Mouse (Mus musculus) embryonic stem cell, embryonic (primary cell): Measurements from ENCODE around the gene Det1.

Experiments used
- CTCF ChIA-PET, 4 experiments: fragments of 300-600 bp in 2 of 4; fragments of 350-600 bp in 2 of 4; sonication (Branson Sonifier 250); formaldehyde crosslinking; loops; one replicate each; lab custom pipeline; 2022; ENCODE audit warnings: inconsistent platforms in 2 of 4; lab: Charles Lee
- POLR2A ChIA-PET, 4 experiments: fragments of 300-600 bp in 2 of 4; fragments of 350-600 bp in 2 of 4; sonication (Branson Sonifier 250); formaldehyde crosslinking; loops; one replicate each; lab custom pipeline; 2022; ENCODE audit warnings: antibody characterized with exemption in 4 of 4, inconsistent platforms in 1 of 4; lab: Charles Lee

The Det1 gene

GRCm38 (mm10) chr7:78846737-78847434 is at the start of gene Det1:
Gene Det1, minus strand, starts transcription at chr7:78847263.
- POLR2A ChIA-PET: interaction anchor here (0.5 to 3.8 kb wide), 23 partner anchors 8 to 72 kb away, joined by 3 to 18 read pairs (median 4); partner anchors contain the start of genes Aen (in 3 of the 4), Mrpl46 (in 2 of the 4) and Mrps11 (in 2 of the 4)
- CTCF ChIA-PET: interaction anchor here (0.5 to 2.6 kb wide), 16 partner anchors 20 to 755 kb away, joined by 3 to 9 read pairs (median 4); partner anchors contain the start of gene Aen (in 2 of the 4)

GRCm38 (mm10) chr7:78895653-78896333 is 48.7 kb upstream of the Det1 start, which contains the start of gene Aen:
Gene Aen, plus strand, starts transcription at chr7:78895854.
- ChIA-PET POLR2A (interaction anchor here (0.6 to 7.2 kb wide), 69 partner anchors 9 to 1602 kb away, joined by 3 to 122 read pairs (median 5); partner anchors contain the start of genes Det1 (in 3 of the 4), Mrpl46 (in 3 of the 4), Mrps11 (in 3 of the 4) and Isg20 (in 2 of the 4)), CTCF (interaction anchor here in 3 of 4 experiments (0.7 to 2.2 kb wide), 12 partner anchors 15 to 450 kb away, joined by 3 to 16 read pairs (median 5); partner anchors contain the start of gene Det1 (in 2 of the 3))

- ChIA-PET POLR2A (interaction anchor here (0.7 to 7.2 kb wide), 55 partner anchors 8 to 1603 kb away, joined by 3 to 122 read pairs (median 6); partner anchors contain the start of genes Det1 (in 3 of the 4), Mrpl46 (in 3 of the 4), Mrps11 (in 3 of the 4) and Isg20 (in 2 of the 4)), CTCF (interaction anchor here in 3 of 4 experiments (0.6 to 2.2 kb wide), 10 partner anchors 16 to 256 kb away, joined by 3 to 8 read pairs (median 6); partner anchors contain the start of gene Det1 (in 1 of the 3))
Observed at GRCm38 (mm10) chr7:78895021-78895652, 48.1 kb upstream of the Det1 start.

GRCm38 (mm10) chr7:78893917-78894316 is 46.9 kb upstream of the Det1 start:
- CTCF ChIA-PET: interaction anchor here in 1 of 4 experiments (1.4 to 2.0 kb wide), 2 partner anchors 17 to 103 kb away, joined by 3 to 6 read pairs; no protein-coding TSS in a partner anchor
- POLR2A ChIA-PET: interaction anchor here in 3 of 4 experiments (0.7 to 7.2 kb wide), 15 partner anchors 10 to 122 kb away, joined by 3 to 122 read pairs (median 18); partner anchors contain the start of genes Isg20 (in 2 of the 3), Mrpl46 (in 2 of the 3), Det1 (in 1 of the 3) and Mrps11 (in 1 of the 3)

- POLR2A ChIA-PET: interaction anchor here in 2 of 4 experiments (0.6 to 2.1 kb wide), 6 partner anchors 15 to 165 kb away, joined by 3 to 5 read pairs (median 3); no protein-coding TSS in a partner anchor
- CTCF ChIA-PET: interaction anchor here in 2 of 4 experiments (1.0 to 1.4 kb wide), 4 partner anchors 100 to 306 kb away, joined by 3 read pairs; no protein-coding TSS in a partner anchor
Observed at GRCm38 (mm10) chr7:78890641-78891040, 43.6 kb upstream of the Det1 start.

GRCm38 (mm10) chr7:78887431-78887842 is 40.4 kb upstream of the Det1 start:
- POLR2A ChIA-PET: interaction anchor here in 3 of 4 experiments (0.5 to 1.9 kb wide), 11 partner anchors 9 to 258 kb away, joined by 3 to 6 read pairs (median 3); no protein-coding TSS in a partner anchor
- CTCF ChIA-PET: interaction anchor here in 2 of 4 experiments (1.2 to 1.5 kb wide), 2 partner anchors 40 to 122 kb away, joined by 4 to 5 read pairs; partner anchors contain the start of gene Det1 (in 1 of the 2)

GRCm38 (mm10) chr7:78886496-78886895 is 39.4 kb upstream of the Det1 start:
- CTCF ChIA-PET: interaction anchor here in 1 of 4 experiments (1.2 kb wide), 1 partner anchor 121 kb away, joined by 4 read pairs; no protein-coding TSS in a partner anchor
- POLR2A ChIA-PET: interaction anchor here in 2 of 4 experiments (1.1 to 1.9 kb wide), 7 partner anchors 8 to 35 kb away, joined by 3 to 6 read pairs (median 4); no protein-coding TSS in a partner anchor

GRCm38 (mm10) chr7:78885404-78885803 is 38.3 kb upstream of the Det1 start:
- ChIA-PET CTCF (no interaction called here), POLR2A (interaction anchor here in 2 of 4 experiments (0.7 to 1.2 kb wide), 2 partner anchors 30 to 43 kb away, joined by 3 to 5 read pairs; no protein-coding TSS in a partner anchor)

GRCm38 (mm10) chr7:78884139-78884538 is 37.1 kb upstream of the Det1 start:
- ChIA-PET POLR2A (interaction anchor here in 3 of 4 experiments (0.9 to 2.2 kb wide), 3 partner anchors 12 to 20 kb away, joined by 3 to 19 read pairs (median 3); partner anchors contain the start of gene Aen (in 2 of the 3)), CTCF (interaction anchor here in 1 of 4 experiments (1.3 kb wide), 1 partner anchor 118 kb away, joined by 3 read pairs; no protein-coding TSS in a partner anchor)

- ChIA-PET CTCF (interaction anchor here in 2 of 4 experiments (1.1 to 1.3 kb wide), 2 partner anchors 118 to 175 kb away, joined by 3 read pairs; no protein-coding TSS in a partner anchor), POLR2A (interaction anchor here in 3 of 4 experiments (0.6 to 2.2 kb wide), 11 partner anchors 12 to 215 kb away, joined by 3 to 19 read pairs (median 4); partner anchors contain the start of gene Aen (in 3 of the 3))
Observed at GRCm38 (mm10) chr7:78883726-78884060, 36.6 kb upstream of the Det1 start.

GRCm38 (mm10) chr7:78883016-78883725 is 36.1 kb upstream of the Det1 start:
- ChIA-PET POLR2A (interaction anchor here in 3 of 4 experiments (0.6 to 2.2 kb wide), 10 partner anchors 13 to 214 kb away, joined by 3 to 19 read pairs (median 4); partner anchors contain the start of gene Aen (in 3 of the 3)), CTCF (interaction anchor here in 2 of 4 experiments (1.1 to 1.3 kb wide), 2 partner anchors 117 to 176 kb away, joined by 3 read pairs; no protein-coding TSS in a partner anchor)

- POLR2A ChIA-PET: interaction anchor here in 2 of 4 experiments (0.6 to 2.2 kb wide), 3 partner anchors 13 to 220 kb away, joined by 3 to 19 read pairs (median 5); partner anchors contain the start of gene Aen (in 2 of the 2)
- CTCF ChIA-PET: no interaction called here
Observed at GRCm38 (mm10) chr7:78882469-78882837, 35.4 kb upstream of the Det1 start.

- ChIA-PET POLR2A (interaction anchor here in 3 of 4 experiments (0.6 to 2.2 kb wide), 3 partner anchors 14 to 220 kb away, joined by 3 to 19 read pairs (median 3); partner anchors contain the start of gene Aen (in 1 of the 3)), CTCF (interaction anchor here in 3 of 4 experiments (0.6 to 1.0 kb wide), 3 partner anchors 13 to 177 kb away, joined by 3 to 4 read pairs (median 3); no protein-coding TSS in a partner anchor)
Observed at GRCm38 (mm10) chr7:78881607-78882468, 34.8 kb upstream of the Det1 start.

- POLR2A ChIA-PET: no interaction called here
Observed at GRCm38 (mm10) chr7:78872831-78873230, 25.8 kb upstream of the Det1 start.

GRCm38 (mm10) chr7:78872366-78872765 is 25.3 kb upstream of the Det1 start:
- POLR2A ChIA-PET: no interaction called here
- CTCF ChIA-PET: no interaction called here

More at GRCm38 (mm10) chr7:78872831-78873230, 25.8 kb upstream of the Det1 start:
- CTCF ChIA-PET: no interaction called here
